Mouse (Mus musculus): ENCODE data around the gene C130074G19Rik.
A peak's percentile ranks its signal among the peaks of the same experiment; 100 is the strongest.

GRCm38 (mm10) chr1:184851741-184852618 lies 31.0 kb downstream of the C130074G19Rik start:
- 0 out of 2 replicates have a peak, but pooled peaks have one; percentile 4 for TF ChIP-seq POLR2A (IDR thresholded peaks at IDR 0.05; ENCODE audit: low read depth, low read length)
- TF ChIP-seq CTCF (IDR thresholded peaks at IDR 0.05; ENCODE audit: extremely low read depth, insufficient read length, insufficient replicate concordance, low read depth, low read length): peak; percentile 78; the same call in 1 of the 2 replicates
